Mouse (Mus musculus) forebrain, embryonic 15.5 days (tissue): ENCODE results near the gene BC017158. TPM values are rescaled to one million over a fixed set of nuclear protein-coding genes. Genes with fewer than 3 reads are reported as not detected.
A peak's percentile ranks its signal among the peaks of the same experiment; 100 is the strongest.

Source experiments
- ATAC-seq: fragments of 200-750 bp; cut with Nextera tagmentation; replicated peaks from 2 replicates; pipeline ENCODE4 v1.8.0; 2017; ENCODE audit warnings: mild to moderate bottlenecking, moderate TSS enrichment, moderate library complexity
- H3K27ac ChIP-seq: fragments of 300-500 bp; sonication (generic); replicated peaks from 2 replicates; pipeline ENCODE4 v1.5.1; 2015; ENCODE audit warnings: mild to moderate bottlenecking, inconsistent platforms
- H3K27me3 ChIP-seq: fragments of 300-500 bp; sonication (generic); 2 replicates; pipeline ENCODE4 v1.6.1; 2015; ENCODE audit warnings: inconsistent platforms
- H3K36me3 ChIP-seq: fragments of 300-500 bp; sonication (generic); 2 replicates; pipeline ENCODE4 v1.6.1; 2015; ENCODE audit warnings: mild to moderate bottlenecking, inconsistent platforms
- H3K4me1 ChIP-seq: fragments of 300-500 bp; sonication (generic); 2 replicates; pipeline ENCODE4 v1.6.1; 2015; ENCODE audit warnings: inconsistent platforms
- H3K4me2 ChIP-seq: fragments of 300-500 bp; sonication (generic); replicated peaks from 2 replicates; pipeline ENCODE4 v1.6.1; 2015; ENCODE audit warnings: mild to moderate bottlenecking, inconsistent platforms
- H3K4me3 ChIP-seq: fragments of 300-500 bp; sonication (generic); 2 replicates; pipeline ENCODE4 v1.5.1; 2015; ENCODE audit warnings: mild to moderate bottlenecking, inconsistent platforms
- H3K9ac ChIP-seq: fragments of 300-500 bp; sonication (generic); replicated peaks from 2 replicates; pipeline ENCODE4 v1.6.1; 2015; ENCODE audit warnings: mild to moderate bottlenecking, inconsistent platforms
- H3K9me3 ChIP-seq: fragments of 300-500 bp; sonication (generic); 2 replicates; pipeline ENCODE4 v1.6.1; 2016; ENCODE audit warnings: inconsistent platforms
- WGBS: fragments of 180-500 bp; shearing (Covaris S2); methylation state at CpG from one replicate; pipeline ENCODE4 v1.1.7; 2015; ENCODE audit warnings: mixed read lengths; 5-methylcytosine and 5-hydroxymethylcytosine counted together
- polyA plus RNA-seq: library from polyadenylated mRNA; unstranded; fragments of >200 nt; fragmentation: Nextera tagmentation; extraction: Ambion mirVana; gene quantifications from 2 replicates; pipeline ENCODE4 v1.2.1, GENCODE M21; 2015

The BC017158 gene
- polyA plus RNA-seq, 1 experiment from 2014 or later: 14.2 TPM

- no peaks in the 10 kb centered on the region for H3K27me3 ChIP-seq
- no peak overlapping the region for H3K4me3 ChIP-seq
- 84% methylated on average over 2 of the region's 2 CpGs for WGBS
- H3K9ac ChIP-seq: no peak overlapping the region
- no peaks in the 10 kb centered on the region for H3K9me3 ChIP-seq
- ATAC-seq: no peak
- H3K4me2 ChIP-seq: no peak overlapping the region
- no peaks in the 10 kb centered on the region for H3K4me1 ChIP-seq
- H3K27ac ChIP-seq: no peak overlapping the region
- H3K36me3 ChIP-seq: no peaks in the 10 kb centered on the region
These were observed 22.3 kb upstream of the BC017158 start for GRCm38 (mm10) chr7:128320219-128320816.

- H3K9me3 ChIP-seq: no peaks in the 10 kb centered on the region
- H3K9ac ChIP-seq: no peak overlapping the region
- WGBS: 81% methylated on average over 7 of the region's 7 CpGs
- ATAC-seq: no peak
- H3K36me3 ChIP-seq: no peaks in the 10 kb centered on the region
- H3K27ac ChIP-seq: no peak overlapping the region
- H3K4me1 ChIP-seq: no peaks in the 10 kb centered on the region
- no peak overlapping the region for H3K4me3 ChIP-seq
- no peaks in the 10 kb centered on the region for H3K27me3 ChIP-seq
- H3K4me2 ChIP-seq: no peak overlapping the region
These were observed 21.2 kb upstream of the BC017158 start for GRCm38 (mm10) chr7:128319140-128319539.

GRCm38 (mm10) chr7:128317011-128317410, 19.0 kb upstream of the BC017158 start:
- 52% methylated on average over 4 of the region's 4 CpGs for WGBS
- H3K9ac ChIP-seq: no peak overlapping the region
- no peak for ATAC-seq

GRCm38 (mm10) chr7:128314491-128314890, 16.5 kb upstream of the BC017158 start:
- Histone ChIP-seq H3K9me3 (no peaks in the 10 kb centered on the region), H3K36me3 (no peaks in the 10 kb centered on the region), H3K27me3 (no peaks in the 10 kb centered on the region), H3K4me2 (no peak overlapping the region), H3K4me1 (peaks cover 10% of the 10 kb centered on the region), H3K27ac (no peak overlapping the region), H3K4me3 (no peak overlapping the region), H3K9ac (no peak overlapping the region)
- WGBS: 88% methylated on average over 7 of the region's 7 CpGs
- no peak for ATAC-seq

More at GRCm38 (mm10) chr7:128317011-128317410, 19.0 kb upstream of the BC017158 start:
- Histone ChIP-seq H3K27ac (no peak overlapping the region), H3K4me3 (no peak overlapping the region), H3K9me3 (no peaks in the 10 kb centered on the region), H3K36me3 (no peaks in the 10 kb centered on the region), H3K4me2 (no peak overlapping the region), H3K4me1 (no peaks in the 10 kb centered on the region), H3K27me3 (no peaks in the 10 kb centered on the region)

- no peak overlapping the region for H3K4me2 ChIP-seq
- no peak overlapping the region for H3K4me3 ChIP-seq
- no peaks in the 10 kb centered on the region for H3K27me3 ChIP-seq
- no peaks in the 10 kb centered on the region for H3K9me3 ChIP-seq
- H3K27ac ChIP-seq: no peak overlapping the region
- WGBS: 88% methylated on average over 2 of the region's 2 CpGs
- peaks cover 15% of the 10 kb centered on the region for H3K4me1 ChIP-seq
- ATAC-seq: no peak
- H3K9ac ChIP-seq: no peak overlapping the region
- H3K36me3 ChIP-seq: no peaks in the 10 kb centered on the region
These were observed 15.6 kb upstream of the BC017158 start for GRCm38 (mm10) chr7:128313601-128314000.

GRCm38 (mm10) chr7:128312375-128313059, 14.5 kb upstream of the BC017158 start:
- Histone ChIP-seq H3K4me3 (no peak overlapping the region), H3K9me3 (no peaks in the 10 kb centered on the region), H3K4me2 (no peak overlapping the region), H3K4me1 (peaks cover 15% of the 10 kb centered on the region), H3K9ac (no peak overlapping the region), H3K27me3 (no peaks in the 10 kb centered on the region), H3K36me3 (no peaks in the 10 kb centered on the region), H3K27ac (no peak overlapping the region)
- WGBS: 77% methylated on average over 13 of the region's 13 CpGs
- ATAC-seq: no peak

- WGBS: 78% methylated on average over 8 of the region's 8 CpGs
- Histone ChIP-seq H3K27me3 (no peaks in the 10 kb centered on the region), H3K4me3 (no peak overlapping the region), H3K4me1 (peaks cover 15% of the 10 kb centered on the region), H3K9me3 (no peaks in the 10 kb centered on the region), H3K4me2 (no peak overlapping the region), H3K9ac (no peak overlapping the region), H3K27ac (no peak overlapping the region), H3K36me3 (no peaks in the 10 kb centered on the region)
- ATAC-seq: no peak
These were observed 13.8 kb upstream of the BC017158 start for GRCm38 (mm10) chr7:128311811-128312210.

- H3K4me2 ChIP-seq: no peak overlapping the region
- no peaks in the 10 kb centered on the region for H3K36me3 ChIP-seq
- H3K4me3 ChIP-seq: no peak overlapping the region
- H3K4me1 ChIP-seq: peaks cover 15% of the 10 kb centered on the region
- no peaks in the 10 kb centered on the region for H3K27me3 ChIP-seq
- H3K9ac ChIP-seq: no peak overlapping the region
- H3K9me3 ChIP-seq: no peaks in the 10 kb centered on the region
- 79% methylated on average over 3 of the region's 3 CpGs for WGBS
- H3K27ac ChIP-seq: no peak overlapping the region
- ATAC-seq: no peak
These were observed 13.3 kb upstream of the BC017158 start for GRCm38 (mm10) chr7:128311263-128311662.

GRCm38 (mm10) chr7:128310229-128310688, 12.3 kb upstream of the BC017158 start:
- Histone ChIP-seq H3K36me3 (no peaks in the 10 kb centered on the region), H3K9me3 (no peaks in the 10 kb centered on the region)
- WGBS: 70% methylated on average over 8 of the region's 8 CpGs

GRCm38 (mm10) chr7:128309776-128310175, 11.8 kb upstream of the BC017158 start:
- H3K36me3 ChIP-seq: no peaks in the 10 kb centered on the region
- WGBS: 79% methylated on average over 1 of the region's 1 CpGs
- ATAC-seq: peak; percentile 69
- H3K4me1 ChIP-seq: peaks cover 15% of the 10 kb centered on the region
- H3K4me2 ChIP-seq: no peak overlapping the region
- no peak overlapping the region for H3K4me3 ChIP-seq
- no peaks in the 10 kb centered on the region for H3K27me3 ChIP-seq
- no peak overlapping the region for H3K27ac ChIP-seq
- H3K9me3 ChIP-seq: no peaks in the 10 kb centered on the region
- H3K9ac ChIP-seq: no peak overlapping the region

More at GRCm38 (mm10) chr7:128310229-128310688, 12.3 kb upstream of the BC017158 start:
- H3K4me2 ChIP-seq: no peak overlapping the region
- no peak overlapping the region for H3K27ac ChIP-seq
- no peak overlapping the region for H3K9ac ChIP-seq
- H3K4me3 ChIP-seq: no peak overlapping the region
- H3K4me1 ChIP-seq: peaks cover 15% of the 10 kb centered on the region
- no peak for ATAC-seq
- H3K27me3 ChIP-seq: no peaks in the 10 kb centered on the region

GRCm38 (mm10) chr7:128309216-128309615, 11.2 kb upstream of the BC017158 start:
- Histone ChIP-seq H3K4me3 (no peak overlapping the region), H3K27me3 (no peaks in the 10 kb centered on the region), H3K27ac (peak overlapping the region; percentile 48), H3K9me3 (no peaks in the 10 kb centered on the region), H3K4me1 (peaks cover 15% of the 10 kb centered on the region), H3K9ac (no peak overlapping the region), H3K36me3 (no peaks in the 10 kb centered on the region), H3K4me2 (no peak overlapping the region)
- ATAC-seq: peak; percentile 78
- WGBS: 49% methylated on average over 3 of the region's 3 CpGs

- H3K27ac ChIP-seq: no peak overlapping the region
- H3K4me3 ChIP-seq: no peak overlapping the region
- H3K9me3 ChIP-seq: no peaks in the 10 kb centered on the region
- H3K27me3 ChIP-seq: no peaks in the 10 kb centered on the region
- H3K4me1 ChIP-seq: peaks cover 15% of the 10 kb centered on the region
- no peak for ATAC-seq
- no peak overlapping the region for H3K9ac ChIP-seq
- no peaks in the 10 kb centered on the region for H3K36me3 ChIP-seq
- H3K4me2 ChIP-seq: no peak overlapping the region
These were observed 9.9 kb upstream of the BC017158 start for GRCm38 (mm10) chr7:128307851-128308250.
